Mouse (Mus musculus): ENCODE data around the gene Rnf10.

- TF ChIP-seq CTCF (IDR thresholded peaks at IDR 0.05; ENCODE audit: borderline replicate concordance, control insufficient read depth, extremely low read depth, insufficient read depth, low read length, poor library complexity) (no peak), POLR2A (IDR thresholded peaks at IDR 0.05; ENCODE audit: control insufficient read depth, extremely low read depth, insufficient read depth, low read length, poor library complexity) (no peak)
Observed at GRCm38 (mm10) chr5:115313668-115313943, 40.9 kb upstream of the Rnf10 start.
